Mouse (Mus musculus): Measurements from ENCODE around the gene Xxylt1.

The Xxylt1 gene

DNA sequence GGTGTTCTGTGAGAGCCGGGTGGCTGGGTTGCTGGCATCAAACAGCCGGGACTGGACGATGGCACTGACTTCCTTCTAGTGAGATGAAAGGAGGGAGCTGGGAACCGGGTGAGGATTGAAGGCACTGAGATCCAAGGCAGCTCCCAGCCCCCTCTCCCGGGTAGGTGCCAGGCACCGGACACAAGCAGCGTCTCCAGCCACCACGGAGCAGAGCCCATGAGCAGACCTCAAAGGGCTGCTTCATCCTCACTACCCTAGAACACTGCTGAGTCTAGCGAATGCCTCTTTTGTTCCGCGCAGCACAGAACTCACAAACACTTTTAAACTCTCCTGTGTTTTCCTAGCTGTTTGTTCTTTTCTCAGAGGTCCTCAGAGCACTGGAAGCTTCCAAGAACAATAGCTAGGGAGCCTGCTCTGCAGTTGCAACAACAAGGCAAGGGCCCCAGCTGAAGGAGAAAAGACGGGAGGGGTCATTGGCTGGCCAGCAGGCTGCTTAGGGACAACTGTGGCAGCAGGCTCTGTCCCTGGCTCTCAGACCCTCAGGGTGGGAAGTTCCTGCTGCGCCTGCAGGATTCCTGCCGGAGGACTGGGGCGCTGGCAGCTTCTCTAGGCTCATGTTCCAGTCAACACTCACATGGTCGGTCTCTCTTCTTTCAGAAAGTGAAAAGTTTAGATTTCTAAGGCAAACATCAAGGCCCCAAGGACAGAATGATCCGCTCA is 96.2 kb downstream of the Xxylt1 start:
- peak; percentile 33 for DNase-seq

DNA sequence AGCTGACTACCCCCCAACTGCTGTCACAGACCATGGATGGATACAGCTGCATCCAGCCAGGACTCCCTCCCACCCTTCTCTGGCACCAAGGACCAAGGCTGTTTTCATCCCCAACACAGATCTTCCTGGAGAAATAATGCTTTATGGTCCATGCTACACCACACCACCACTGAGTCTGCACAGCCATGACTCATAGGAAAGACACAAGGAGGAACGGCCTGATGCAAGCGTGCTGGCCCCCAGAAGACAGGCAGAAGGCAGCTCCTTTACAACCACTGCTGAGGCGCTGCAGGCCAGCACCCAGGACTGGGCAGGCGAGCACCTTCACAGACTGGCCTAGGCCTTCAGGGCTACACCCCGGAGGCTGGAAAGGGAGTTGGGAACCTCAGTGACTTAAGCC is 97.1 kb downstream of the Xxylt1 start:
- no peak for DNase-seq

DNA sequence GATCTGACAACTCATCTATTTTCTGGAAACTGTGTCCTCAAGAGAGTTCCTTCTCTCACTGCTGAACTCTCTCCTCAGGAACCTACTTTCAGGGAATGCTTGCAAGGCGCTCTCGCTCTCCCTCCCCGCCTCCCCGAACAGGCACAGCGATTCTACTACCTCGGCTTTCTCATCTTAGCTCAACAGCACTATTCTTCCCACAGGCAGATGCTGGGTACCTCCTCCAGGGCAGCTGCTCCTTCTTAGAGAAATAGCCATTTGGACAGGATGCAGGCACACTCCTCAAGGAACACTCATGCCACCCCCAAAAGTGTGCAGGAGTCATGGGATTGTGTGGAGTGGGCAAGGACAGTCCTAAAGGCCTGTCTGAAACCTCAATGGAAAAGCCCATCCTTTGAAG is 97.5 kb downstream of the Xxylt1 start:
- DNase-seq, result no peak

DNA sequence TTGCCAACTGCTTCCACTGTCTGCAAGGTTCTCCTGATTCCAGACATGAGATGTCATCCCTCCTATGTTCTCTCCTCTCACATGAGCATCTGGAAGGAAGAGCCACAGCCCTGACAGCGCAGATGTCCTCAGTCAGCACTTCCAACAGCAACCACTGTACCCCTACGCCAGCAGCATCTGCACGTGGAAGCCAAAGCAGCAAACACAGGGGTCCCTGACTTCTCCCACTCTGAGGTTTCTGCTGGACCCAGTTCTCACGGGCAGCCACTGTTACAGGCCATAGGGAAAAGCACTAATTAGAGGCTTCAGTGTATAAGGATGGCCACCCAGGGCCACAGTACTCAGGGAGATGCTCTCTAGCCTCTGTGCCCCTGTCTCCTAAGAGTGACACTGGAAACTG is 98.0 kb downstream of the Xxylt1 start:
- no peak for DNase-seq

DNA sequence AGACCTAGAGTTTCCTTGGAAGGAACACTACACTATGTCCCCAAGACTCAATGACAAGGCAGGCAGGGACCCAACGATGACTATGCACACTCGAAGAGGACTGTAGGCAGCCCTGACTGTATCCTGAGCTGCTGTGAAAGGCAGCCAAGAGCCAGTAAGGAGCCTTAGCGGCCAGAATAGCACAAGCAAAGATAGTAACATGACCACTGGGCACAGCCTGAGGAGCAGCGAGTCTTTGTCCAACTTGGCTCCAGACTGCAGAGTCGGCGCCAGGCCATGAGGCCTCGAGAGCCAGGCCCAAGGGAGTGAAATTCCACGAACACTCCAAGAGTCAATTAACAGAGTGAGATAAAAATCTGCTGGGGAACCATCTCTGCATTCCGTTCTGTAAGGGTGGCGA is 99.9 kb downstream of the Xxylt1 start:
- peak; percentile 82 for DNase-seq

DNA sequence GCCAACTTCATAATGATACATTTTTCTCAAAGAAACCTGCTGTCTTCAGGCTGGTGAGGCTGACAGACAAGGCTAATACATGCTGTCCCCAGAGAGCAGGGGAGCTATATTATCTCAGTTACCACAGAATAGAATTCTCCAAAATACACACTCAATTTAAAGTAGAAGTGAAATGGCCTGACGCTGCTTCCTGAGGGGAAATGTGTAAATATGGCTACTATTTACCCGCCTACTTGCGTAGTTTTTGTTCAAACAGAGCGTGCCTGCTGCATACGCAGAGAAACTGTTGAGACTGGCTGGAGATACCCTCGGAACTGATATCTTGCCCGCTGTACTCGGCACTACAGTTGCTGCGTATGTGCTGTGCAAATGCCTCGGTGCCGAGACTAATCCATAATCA is 101.3 kb downstream of the Xxylt1 start:
- peak; percentile 26 for DNase-seq

DNA sequence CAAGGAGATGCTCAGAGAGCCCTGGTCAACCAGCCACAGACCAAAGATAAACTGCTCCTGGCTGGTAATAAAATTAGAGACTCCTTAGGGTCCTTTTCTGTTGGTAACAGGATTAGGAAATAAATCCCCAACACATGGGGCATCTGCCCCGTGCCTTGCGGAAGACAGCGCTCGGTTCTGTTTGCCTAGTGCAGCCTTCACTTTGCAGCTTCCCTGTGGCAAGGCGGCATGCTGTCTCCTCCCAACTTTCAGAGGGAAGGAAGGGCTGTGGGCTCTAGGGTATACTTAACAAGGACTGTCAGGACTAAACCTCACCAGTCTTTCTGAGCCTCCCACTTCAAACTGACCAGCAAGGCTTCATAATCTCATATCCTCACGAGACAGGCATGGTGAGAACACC is 103.5 kb downstream of the Xxylt1 start:
- DNase-seq, result no peak

DNA sequence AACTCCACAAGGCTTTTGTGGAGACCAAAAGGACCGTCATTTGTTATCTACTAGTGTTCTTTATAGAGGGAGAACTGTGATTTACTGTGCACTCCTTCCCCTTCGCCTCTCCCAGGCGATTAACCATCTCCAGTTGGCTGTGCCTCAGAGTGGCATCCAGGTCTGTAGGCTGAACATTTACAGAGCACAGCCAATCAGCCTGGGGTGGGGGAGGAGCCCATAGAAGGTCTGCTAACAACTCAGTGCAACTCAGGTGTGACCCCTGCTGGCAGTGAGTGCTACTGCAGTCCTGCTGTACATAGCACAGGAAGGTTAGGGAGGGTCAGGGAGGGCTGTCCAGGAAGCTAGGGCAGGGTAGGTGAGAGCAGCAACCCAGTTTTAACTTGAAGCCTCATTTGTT is 104.0 kb downstream of the Xxylt1 start:
- peak; percentile 99 for DNase-seq

DNA sequence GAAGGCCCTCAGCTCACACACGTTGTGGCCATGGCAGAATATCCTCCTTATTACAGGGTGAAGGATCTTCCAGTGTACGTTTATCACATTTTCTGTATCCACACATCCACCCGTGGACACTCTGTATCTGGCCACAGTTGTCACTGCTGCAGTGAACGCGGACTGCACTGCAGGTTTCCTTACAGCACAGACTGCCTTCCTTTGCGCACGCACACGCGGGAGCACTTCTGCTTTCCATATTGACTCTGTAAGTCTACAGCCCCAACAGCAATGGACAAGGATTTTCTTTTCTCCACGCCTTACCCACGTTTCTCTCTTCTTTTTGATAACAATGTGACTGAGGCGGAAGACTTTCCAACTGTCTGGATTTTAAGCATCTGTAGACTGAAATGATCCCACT is 106.7 kb downstream of the Xxylt1 start:
- peak; percentile 50 for DNase-seq

DNA sequence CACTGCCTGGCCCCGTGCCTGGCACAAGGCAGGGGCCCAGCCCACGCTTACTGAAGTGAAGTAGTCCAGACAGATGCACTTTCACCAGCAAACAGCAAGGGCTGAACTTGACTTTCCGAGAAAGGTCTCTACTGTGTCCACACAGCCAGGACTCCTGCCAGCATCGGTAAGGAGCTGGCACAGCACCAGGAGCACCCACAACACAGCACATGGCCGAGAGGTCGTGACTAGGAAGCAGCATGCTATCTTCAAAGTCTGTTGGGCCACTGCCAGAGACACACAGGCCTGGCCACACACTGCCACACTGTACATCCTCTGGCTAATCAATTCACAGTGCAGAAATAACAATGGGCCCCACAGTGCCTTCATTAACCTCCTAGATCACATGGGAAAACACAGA is 107.8 kb downstream of the Xxylt1 start:
- DNase-seq, result peak; percentile 89

DNA sequence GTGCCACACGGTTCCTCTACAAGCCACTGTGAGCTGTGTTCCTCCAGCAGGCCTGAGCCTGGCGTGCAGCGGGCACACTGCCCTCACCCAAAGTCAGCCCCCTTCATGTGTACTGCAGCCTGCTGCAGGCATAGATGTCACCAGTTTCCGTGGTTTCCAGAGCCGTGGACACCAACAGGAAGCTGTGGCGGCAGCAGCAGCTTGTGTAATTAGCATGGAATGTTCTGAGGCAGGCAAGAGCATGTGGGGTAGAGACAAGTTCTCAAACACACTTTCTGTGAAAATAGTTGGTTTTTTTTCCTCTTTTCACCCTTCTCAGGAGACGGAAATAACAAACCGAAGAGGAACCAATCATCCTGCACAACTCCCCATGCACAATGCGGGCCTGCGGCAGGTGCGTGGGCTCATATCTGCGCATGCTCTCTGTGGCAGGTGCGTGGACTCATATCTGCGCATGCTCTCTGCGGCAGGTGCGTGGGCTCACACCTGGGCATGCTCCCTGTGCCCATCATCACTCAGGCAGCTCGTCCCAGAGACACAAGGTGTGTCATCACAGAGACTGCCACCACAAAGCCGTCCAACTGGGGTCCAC is 109.2 kb downstream of the Xxylt1 start:
- peak; percentile 76 for DNase-seq

DNA sequence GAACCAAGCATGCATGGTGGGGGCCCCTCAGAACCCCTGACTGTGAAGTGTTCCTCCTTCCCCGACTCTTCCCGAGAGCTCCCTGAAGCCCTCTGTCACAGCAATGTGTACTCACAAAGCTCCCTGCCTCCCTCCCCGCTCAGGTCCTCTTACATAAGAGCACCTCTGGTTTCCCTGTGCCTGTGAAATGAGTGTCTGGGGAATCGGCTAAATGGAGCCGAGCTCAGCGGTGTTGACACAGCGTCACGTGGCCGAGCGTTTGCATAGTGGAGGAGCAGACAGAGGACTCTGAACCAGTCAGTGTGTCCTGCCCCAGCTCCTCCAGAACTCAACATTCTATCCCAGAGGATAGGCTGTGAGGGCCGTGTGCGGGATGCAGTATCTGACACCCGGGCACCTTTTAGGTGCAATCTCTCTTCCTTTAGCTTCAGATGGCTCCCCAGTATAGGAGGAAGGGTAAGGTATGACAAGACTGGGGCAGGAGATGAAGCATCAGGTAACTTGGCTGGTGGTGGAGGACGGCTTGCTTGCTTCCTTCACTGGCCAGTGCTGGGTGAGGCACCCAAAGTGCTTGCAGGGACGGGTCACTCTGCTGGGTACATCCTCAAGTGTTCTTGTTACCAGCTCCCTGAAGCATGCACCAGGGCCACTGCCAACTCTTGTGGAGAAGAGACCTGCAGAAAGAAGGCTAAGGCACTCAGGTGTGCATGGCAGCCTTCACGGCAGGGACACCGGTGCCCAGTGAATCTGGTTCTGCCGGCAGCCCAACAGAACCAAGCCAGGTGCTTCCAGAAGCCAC is 111.8 kb downstream of the Xxylt1 start:
- DNase-seq, result peak; percentile 85

DNA sequence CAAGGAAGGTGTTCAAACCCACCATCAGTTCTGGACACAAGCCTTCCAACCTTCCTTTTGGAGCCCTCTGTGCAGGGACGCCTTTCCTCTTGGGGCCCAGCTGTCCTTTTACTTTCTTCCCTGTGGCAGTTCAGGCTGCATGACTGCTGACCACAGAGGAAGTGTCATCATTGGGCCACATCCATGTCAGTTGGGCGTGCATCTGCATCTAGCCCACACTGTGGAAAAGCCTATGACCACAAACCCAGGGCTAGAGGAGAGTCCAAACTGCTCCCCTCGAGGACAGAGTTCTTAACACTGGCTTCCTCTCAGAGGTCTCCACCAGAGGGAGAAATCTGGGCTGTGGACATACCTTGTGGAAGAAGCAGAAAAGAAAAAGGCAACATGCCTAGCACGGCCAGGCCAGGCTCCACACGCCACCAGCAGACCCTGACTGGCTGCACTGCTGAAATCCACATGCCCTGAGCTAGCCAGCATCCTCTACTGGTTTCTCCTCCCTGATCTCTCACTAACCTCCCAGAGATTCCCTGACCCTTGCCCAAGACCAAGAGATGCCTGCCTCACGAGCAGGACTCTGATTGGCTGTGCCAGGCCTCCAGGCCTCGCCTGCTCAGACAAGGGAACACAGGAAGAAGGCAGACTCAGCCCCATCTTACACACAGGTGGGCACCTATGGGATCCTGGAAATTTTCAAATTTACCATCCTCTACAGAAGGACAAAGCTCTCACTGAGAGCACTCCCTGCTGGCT is 112.7 kb downstream of the Xxylt1 start:
- peak; percentile 62 for DNase-seq

DNA sequence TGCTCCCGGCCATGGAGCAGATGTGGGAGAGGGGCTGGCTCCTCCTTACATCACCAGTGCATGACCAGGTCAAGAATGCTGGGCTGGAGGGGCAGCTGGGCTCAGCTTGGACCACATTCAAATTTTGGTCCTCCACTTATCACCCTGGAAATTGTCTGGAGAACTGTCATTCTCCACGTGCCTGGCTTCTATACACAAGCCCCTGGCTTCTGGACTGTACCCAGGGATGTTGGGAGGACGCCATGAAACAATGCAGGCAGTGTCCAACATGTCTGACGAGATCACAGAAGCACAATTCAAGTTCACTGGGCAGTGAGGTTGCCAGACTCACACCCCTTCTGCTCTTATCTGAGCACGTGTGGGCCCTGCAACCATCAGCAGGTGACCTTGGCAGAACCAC is 114.5 kb downstream of the Xxylt1 start:
- no peak for DNase-seq

DNA sequence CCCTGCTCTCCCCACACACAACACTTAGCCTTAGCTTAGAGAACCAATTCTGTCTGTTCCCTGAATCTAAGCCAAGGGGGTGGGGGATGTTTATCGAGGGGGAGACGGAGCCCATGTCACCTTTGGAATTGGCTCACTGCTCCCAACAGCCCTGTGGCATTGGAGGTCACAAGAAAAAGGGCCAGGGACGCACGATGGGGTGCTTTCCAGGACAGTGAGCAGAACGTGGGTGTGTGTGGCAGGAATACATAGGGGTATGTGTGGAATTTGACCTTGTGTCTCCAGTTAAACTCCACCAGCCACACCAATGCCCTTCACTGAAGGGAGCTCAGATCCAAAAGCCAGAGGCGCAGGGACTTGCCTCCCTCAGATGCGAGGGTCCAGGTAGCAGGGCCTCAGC is 116.3 kb downstream of the Xxylt1 start:
- no peak for DNase-seq

DNA sequence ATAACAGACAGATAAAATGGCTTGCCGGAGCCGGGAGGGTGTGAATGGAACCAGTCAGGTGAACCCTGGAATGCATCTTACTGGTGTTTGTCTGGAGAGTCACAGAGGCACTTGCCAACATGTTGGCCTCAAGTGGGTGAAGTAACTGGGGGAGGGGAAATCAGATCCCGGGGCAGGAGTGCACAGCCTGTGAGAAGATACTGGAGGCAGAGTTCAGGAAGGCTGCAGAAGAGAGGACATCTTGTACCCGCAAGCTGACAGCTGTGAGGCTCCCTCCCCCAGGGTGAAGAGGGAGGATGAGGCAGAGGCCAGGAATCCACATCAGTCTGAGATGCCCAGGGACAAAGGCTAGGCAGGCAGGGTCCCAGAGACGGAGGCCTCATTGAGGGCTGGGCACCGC is 116.8 kb downstream of the Xxylt1 start:
- peak; percentile 74 for DNase-seq

DNA sequence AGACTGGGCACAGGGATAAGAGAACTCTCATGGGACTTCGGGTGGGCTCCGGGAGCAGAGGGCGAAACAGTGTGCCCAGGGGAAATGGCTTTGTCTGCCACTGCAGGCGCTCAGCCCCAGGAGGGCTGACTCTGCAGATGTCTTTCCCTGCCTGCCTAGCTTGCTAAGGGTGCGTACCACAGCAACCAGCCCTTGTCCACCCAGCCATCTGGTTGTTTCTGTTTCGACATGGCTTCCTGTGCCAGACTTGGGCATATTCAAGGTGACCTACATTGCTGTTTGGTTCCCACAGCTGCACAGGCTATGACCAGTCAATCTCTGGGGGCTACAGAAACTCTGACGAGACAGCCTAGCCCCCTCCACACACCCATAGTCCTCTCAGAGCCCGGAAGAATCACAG is 118.7 kb downstream of the Xxylt1 start:
- DNase-seq, result no peak

DNA sequence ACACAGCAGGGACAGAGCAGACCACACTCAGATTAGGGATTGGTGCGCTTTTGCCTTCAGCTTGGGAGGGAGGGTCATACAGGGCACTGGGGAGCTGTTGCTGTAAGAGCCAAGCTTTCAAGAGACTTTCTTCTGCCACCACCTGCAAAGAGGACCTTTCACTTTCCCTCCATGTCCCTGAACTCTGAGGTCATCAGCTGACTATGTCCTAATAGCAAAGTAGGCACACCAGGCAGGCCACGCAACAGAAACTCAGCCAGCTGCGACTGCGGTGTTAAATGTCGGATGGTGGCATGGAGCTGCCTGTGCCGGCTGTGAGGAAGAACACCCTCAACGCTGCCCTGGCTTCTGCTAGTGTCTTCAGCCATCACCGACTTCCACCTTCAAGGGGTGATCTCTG is 120.1 kb downstream of the Xxylt1 start:
- DNase-seq, result no peak

DNA sequence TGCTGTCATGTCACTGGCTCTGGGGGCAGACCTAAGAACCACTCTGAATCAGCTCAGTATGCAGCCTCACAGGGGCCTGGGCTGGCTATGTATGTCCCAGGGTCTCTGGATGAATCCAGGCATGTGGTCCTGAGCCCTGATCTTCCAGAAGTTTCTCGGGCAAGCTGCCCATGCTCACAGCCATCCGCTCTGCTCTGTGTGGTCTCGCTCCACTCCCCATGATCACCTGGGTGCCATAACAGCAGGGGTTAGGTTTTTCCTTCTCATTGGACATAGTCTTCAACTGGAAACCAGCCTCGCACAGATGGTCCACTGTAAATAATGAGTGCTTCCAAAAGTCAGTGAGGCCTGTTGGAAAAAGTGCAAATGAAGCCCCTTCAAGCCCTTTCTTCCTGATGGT is 121.0 kb downstream of the Xxylt1 start:
- no peak for DNase-seq

DNA sequence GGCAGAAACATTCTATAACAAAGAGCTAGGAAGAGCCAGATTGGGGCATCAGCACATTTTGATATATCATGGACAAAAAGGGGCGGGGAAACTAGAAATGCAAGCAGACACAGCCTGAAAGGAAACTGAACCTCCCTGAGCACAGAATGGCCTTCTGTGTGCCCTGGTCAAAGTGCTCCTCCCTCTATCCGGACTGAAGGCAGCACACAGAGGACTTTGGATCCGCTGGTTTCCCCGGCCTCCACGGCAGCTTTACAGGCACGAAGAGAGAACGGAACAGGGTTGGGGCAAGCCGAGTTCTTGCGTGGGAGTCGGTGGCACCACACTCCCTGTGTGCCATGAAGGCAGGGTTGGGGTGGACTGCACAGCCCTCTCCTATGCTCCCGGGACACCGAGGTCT is 121.5 kb downstream of the Xxylt1 start:
- DNase-seq, result no peak

DNA sequence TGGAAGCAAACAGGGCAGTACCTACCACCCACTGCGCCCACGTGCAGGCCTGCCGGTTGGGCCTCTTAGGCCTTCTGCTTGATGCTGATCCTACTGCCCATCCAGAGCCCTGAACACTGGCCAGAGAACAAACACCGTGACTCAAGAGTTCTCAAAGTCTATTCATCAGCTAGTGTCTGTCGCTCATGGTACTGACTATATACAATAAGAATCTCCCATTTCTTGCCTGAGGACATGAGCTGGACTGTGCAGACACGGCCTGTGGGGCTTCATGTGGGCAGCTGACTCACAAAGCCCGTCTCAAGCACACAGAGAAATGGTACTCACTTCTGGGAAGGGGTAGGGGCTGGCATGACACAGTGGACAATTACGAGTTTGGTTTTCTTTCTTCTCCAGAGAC is 125.1 kb downstream of the Xxylt1 start:
- no peak for DNase-seq

DNA sequence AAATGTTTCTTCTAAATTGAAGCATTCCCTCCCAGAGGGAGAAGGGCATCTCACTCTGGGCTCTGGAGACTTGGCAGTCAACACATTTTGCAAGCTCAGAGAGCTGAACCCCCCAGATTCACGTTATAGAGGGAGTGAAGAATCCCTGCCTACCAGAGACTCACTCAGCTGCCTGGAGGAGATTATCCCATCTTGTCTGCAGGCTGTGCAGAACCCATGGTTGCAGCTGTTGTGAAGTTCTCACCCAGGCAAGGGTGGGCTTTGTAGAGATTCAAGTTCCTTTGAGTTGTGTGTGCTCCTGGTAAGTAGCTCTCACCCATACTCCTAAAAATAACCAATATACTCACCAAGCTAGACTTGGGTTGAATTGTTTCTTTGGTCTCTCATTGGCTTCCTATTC is 132.6 kb downstream of the Xxylt1 start:
- DNase-seq, result no peak

DNA sequence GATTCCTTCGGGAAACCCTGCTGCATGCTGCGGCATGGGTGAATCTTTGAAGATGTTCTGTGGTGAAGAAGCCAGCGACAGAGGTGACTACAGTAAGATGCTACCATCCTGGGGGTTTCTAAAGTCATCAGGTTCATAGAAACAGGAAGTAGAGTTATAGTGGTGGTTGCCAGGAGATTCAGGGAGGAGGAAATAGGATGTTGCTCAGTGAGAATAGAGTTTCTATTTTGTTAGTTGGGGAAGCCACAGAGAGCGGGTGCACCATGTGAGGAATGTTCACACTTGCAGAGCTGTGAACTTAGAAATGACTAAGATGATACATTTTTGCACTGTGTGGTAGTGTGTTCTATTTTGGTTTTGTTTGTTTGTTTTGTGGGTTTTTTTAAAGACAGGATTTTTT is 133.0 kb downstream of the Xxylt1 start:
- peak; percentile 32 for DNase-seq

Data from lung, postnatal 36 days (tissue).